9 mouse cellular contexts compared by ENCODE assay signal in the genomic region with DNA sequence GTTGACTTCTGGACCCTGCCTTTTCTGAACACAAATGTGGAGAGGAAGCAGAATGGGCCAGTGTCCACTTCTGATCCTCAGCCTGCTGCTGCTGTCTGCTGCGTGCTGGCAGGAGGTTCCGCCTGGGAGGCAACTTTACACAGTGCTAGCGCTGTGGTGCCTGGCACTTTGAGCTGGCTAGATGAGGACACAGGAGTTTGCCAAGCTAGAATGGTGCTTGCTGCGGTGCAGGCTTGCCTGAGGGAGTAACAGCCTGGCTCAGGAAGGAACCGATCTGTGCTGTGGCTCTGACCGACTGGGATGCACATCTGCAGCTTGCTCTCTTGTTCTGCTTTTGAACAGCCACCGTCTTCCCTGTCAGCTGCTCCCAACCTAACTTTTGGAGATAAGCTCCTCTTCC. TPM values are rescaled to one million over a fixed set of nuclear protein-coding genes. Genes with fewer than 3 reads are reported as not detected.
DNase-seq lines count a peak whose midpoint lies in the region; ATAC-seq and TF ChIP-seq lines count a peak whose summit lies in the region.
"Had no signal": no experiment of that assay in that cellular context is flagged by ENCODE, and none has a peak within 500 bp of the region (broad histone marks: within the 10 kb centered on the region; RNA-seq: fewer than 3 reads in every experiment).

No protein-coding gene starts in this region.

- 26% methylated on average over 7 of the region's 7 CpGs for WGBS in embryonic facial prominence, embryonic 13.5 days
- WGBS in embryonic facial prominence, embryonic 10.5 days = 57% methylated on average over 7 of the region's 7 CpGs

- H3K9me3 ChIP-seq in embryonic facial prominence, embryonic 13.5 days = no peaks in the 10 kb centered on the region
- H3K9me3 ChIP-seq in embryonic facial prominence, embryonic 10.5 days = no peaks in the 10 kb centered on the region

- intact Hi-C loops in left cerebral cortex, postnatal 25 days (cut with DNase I) = no loop called here
- intact Hi-C loops in left cerebral cortex, adult 2 months (cut with DNase I) = no loop called here

- H3K4me3 ChIP-seq in embryonic facial prominence, embryonic 13.5 days = no peak overlapping the region
- H3K4me3 ChIP-seq in embryonic facial prominence, embryonic 10.5 days = no peak overlapping the region
- H3K4me3 ChIP-seq in left cerebral cortex, adult 2 months = no peak overlapping the region

- H3K36me3 ChIP-seq in embryonic facial prominence, embryonic 13.5 days = no peaks in the 10 kb centered on the region
- H3K36me3 ChIP-seq in embryonic facial prominence, embryonic 10.5 days (replicated peaks) = no peaks in the 10 kb centered on the region

- H3K9ac ChIP-seq in embryonic facial prominence, embryonic 13.5 days = no peak overlapping the region

- no peaks in the 10 kb centered on the region for H3K27me3 ChIP-seq in embryonic facial prominence, embryonic 13.5 days
- no peaks in the 10 kb centered on the region for H3K27me3 ChIP-seq in embryonic facial prominence, embryonic 10.5 days (replicated peaks; ENCODE audit: low read depth, poor library complexity, severe bottlenecking)

- no peak for DNase-seq in embryonic facial prominence, embryonic 10.5 days (ENCODE audit: low spot score)
- DNase-seq in left cerebral cortex, postnatal 25 days (ENCODE audit: low spot score in 2 of 2) = peak; percentile 14 to 15
- DNase-seq in left cerebral cortex, adult 2 months (ENCODE audit: extremely low spot score in 1 of 2, low spot score in 2 of 2) = no peak
- peak; percentile 46 to 51 for DNase-seq in cerebellum, postnatal 25 days
- peak; percentile 13 to 18 for DNase-seq in layer of hippocampus, postnatal 36 days
- DNase-seq in liver = no peak
- DNase-seq in retina, postnatal 1 day = no peak

- H3K27ac ChIP-seq in embryonic facial prominence, embryonic 13.5 days = no peak overlapping the region
- H3K27ac ChIP-seq in embryonic facial prominence, embryonic 10.5 days (replicated peaks) = no peak overlapping the region
- H3K27ac ChIP-seq in left cerebral cortex, adult 2 months = no peak overlapping the region

- ATAC-seq in embryonic facial prominence, embryonic 13.5 days (ENCODE audit: insufficient number of reproducible peaks, insufficient read depth, low FRiP score, low TSS enrichment, low read depth) = peak; percentile 37; the same call in 1 of the 2 replicates

- no peak overlapping the region for H3K4me2 ChIP-seq in embryonic facial prominence, embryonic 13.5 days

- TF ChIP-seq CTCF in left cerebral cortex, adult 2 months (IDR thresholded peaks at IDR 0.05) = no peak

- H3K4me1 ChIP-seq in embryonic facial prominence, embryonic 13.5 days = peaks cover 26% of the 10 kb centered on the region
- H3K4me1 ChIP-seq in embryonic facial prominence, embryonic 10.5 days = peaks cover 26% of the 10 kb centered on the region

RNA-seq across cellular contexts. Expression of a gene that starts 5.4 kb away (rescaled TPM):
- polyA plus RNA-seq in embryonic facial prominence, embryonic 13.5 days (2015; fragmentation: Nextera tagmentation; extraction: Ambion mirVana) = not detected in 2 replicates
- polyA plus RNA-seq in embryonic facial prominence, embryonic 10.5 days (2016; fragmentation: Nextera tagmentation; extraction: Ambion mirVana) = not detected in 2 replicates
- total RNA-seq in left cerebral cortex, postnatal 25 days (2021) = under 1 TPM; 0.09 to 0.11 TPM
- total RNA-seq in left cerebral cortex, adult 2 months (2021) = under 1 TPM; 0.23 to 0.29 TPM
- not detected for total RNA-seq in layer of hippocampus, postnatal 36 days (2021)
- polyA plus RNA-seq: heart, embryonic 14.5 days had no signal

Comparison
In these comparisons a context has a peak if more than half of its experiments do, and no peak if none do; other contexts are left out.
1. DNase-seq: peak in left cerebral cortex, postnatal 25 days (2 of 2), cerebellum, postnatal 25 days (2 of 2) and layer of hippocampus, postnatal 36 days (2 of 2); none in embryonic facial prominence, embryonic 10.5 days (single experiment), left cerebral cortex, adult 2 months (0 of 2), liver (single experiment) and retina, postnatal 1 day (single experiment).